15 mouse cellular contexts compared by ENCODE assay signal in the genomic region with DNA sequence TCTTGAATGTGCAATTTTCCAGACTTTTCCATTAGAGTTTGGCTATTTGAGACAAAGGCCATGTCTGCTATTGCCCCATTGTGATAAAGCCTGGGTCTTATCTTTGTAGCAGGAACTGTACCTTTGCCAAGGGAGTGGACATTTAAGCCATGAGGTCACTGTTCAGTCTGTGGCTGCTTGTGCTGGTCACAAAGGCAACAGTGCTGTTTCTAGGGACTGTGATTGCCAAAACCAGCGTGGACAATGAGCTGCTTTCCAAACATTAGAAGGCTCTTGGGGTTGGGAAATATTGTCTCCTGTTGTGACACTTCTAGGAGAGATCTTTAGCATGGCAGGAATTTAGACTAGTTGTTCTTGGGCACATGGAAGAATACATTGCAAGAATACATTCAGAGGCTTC. TPM values are rescaled to one million over a fixed set of nuclear protein-coding genes. Genes with fewer than 3 reads are reported as not detected.
DNase-seq lines count a peak whose midpoint lies in the region; ATAC-seq lines count a peak whose summit lies in the region.
"Had no signal": no experiment of that assay in that cellular context is flagged by ENCODE, and none has a peak within 500 bp of the region (broad histone marks: within the 10 kb centered on the region; RNA-seq: fewer than 3 reads in every experiment).

No protein-coding gene starts in this region.

- DNase-seq in gastrocnemius, postnatal 25 days, result peak; percentile 23
- DNase-seq in gastrocnemius, adult 8-10 months (ENCODE audit: low spot score in 2 of 2), result no peak
- DNase-seq in fat pad, adult 2 months (ENCODE audit: extremely low read depth, low read depth, low spot score), result peak; percentile 2
- DNase-seq in lung, postnatal 25 days (ENCODE audit: low spot score), result peak; percentile 23
- no peak for DNase-seq in cerebellum, postnatal 25 days
- DNase-seq: kidney, postnatal 4 days had no signal

- no peak overlapping the region for H3K4me3 ChIP-seq in heart, embryonic 15.5 days
- H3K4me3 ChIP-seq: forebrain, embryonic 13.5 days; left cerebral cortex, adult 2 months; limb, embryonic 13.5 days; neural tube, embryonic 12.5 days had no signal

- no peaks in the 10 kb centered on the region for H3K9me3 ChIP-seq in heart, embryonic 15.5 days (replicated peaks)
- H3K9me3 ChIP-seq: forebrain, embryonic 13.5 days; G1E; limb, embryonic 13.5 days; neural tube, embryonic 12.5 days had no signal

- H3K4me2 ChIP-seq in heart, embryonic 15.5 days, result no peak overlapping the region
- H3K4me2 ChIP-seq: forebrain, embryonic 13.5 days; limb, embryonic 13.5 days; neural tube, embryonic 12.5 days had no signal

- H3K27me3 ChIP-seq in heart, embryonic 15.5 days, result no peaks in the 10 kb centered on the region
- H3K27me3 ChIP-seq: forebrain, embryonic 13.5 days; neural tube, embryonic 12.5 days had no signal

- 26% methylated on average over 1 of the region's 1 CpGs for WGBS in heart, embryonic 15.5 days

- H3K27ac ChIP-seq in heart, embryonic 15.5 days, result 0 out of 2 replicates have a peak overlapping the region, but pooled peaks have one; percentile 48
- H3K27ac ChIP-seq: forebrain, embryonic 13.5 days; limb, embryonic 13.5 days; macrophage; neural tube, embryonic 12.5 days had no signal

- no peak overlapping the region for H3K9ac ChIP-seq in heart, embryonic 15.5 days
- H3K9ac ChIP-seq: forebrain, embryonic 13.5 days; limb, embryonic 13.5 days; neural tube, embryonic 12.5 days had no signal

- peaks cover 3% of the 10 kb centered on the region for H3K4me1 ChIP-seq in heart, embryonic 15.5 days (replicated peaks)
- H3K4me1 ChIP-seq: forebrain, embryonic 13.5 days; limb, embryonic 13.5 days had no signal

- no peaks in the 10 kb centered on the region for H3K36me3 ChIP-seq in heart, embryonic 15.5 days
- H3K36me3 ChIP-seq: G1E; limb, embryonic 13.5 days; neural tube, embryonic 12.5 days had no signal

- peak; percentile 60; the same call in 1 of the 2 replicates for ATAC-seq in heart, embryonic 15.5 days (replicated peaks; ENCODE audit: insufficient number of reproducible peaks, insufficient read depth, low FRiP score, low read depth)
- no peak for ATAC-seq in cerebellum, adult (ENCODE audit: insufficient number of reproducible peaks, low FRiP score, low TSS enrichment)
- ATAC-seq: forebrain, embryonic 13.5 days; midbrain, embryonic 16.5 days had no signal

RNA-seq across cellular contexts. Expression of gene Apba1, which starts 42.5 kb away (rescaled TPM):
- total RNA-seq in gastrocnemius, postnatal 25 days (2021), result 1 to 10 TPM; 1.3 to 1.5 TPM
- under 1 TPM; 0.63 to 0.99 (median 0.76) TPM for total RNA-seq in gastrocnemius, adult 8-10 months (2022)
- 0.37 and 0.61 TPM in 2 replicates for polyA plus RNA-seq in heart, embryonic 15.5 days (2015; fragmentation: Nextera tagmentation; extraction: Ambion mirVana)
- polyA plus RNA-seq: G1E had no signal

Comparison
In these comparisons a context has a peak if more than half of its experiments do, and no peak if none do; other contexts are left out.
1. DNase-seq: peak in gastrocnemius, postnatal 25 days (single experiment), fat pad, adult 2 months (single experiment) and lung, postnatal 25 days (single experiment); none in gastrocnemius, adult 8-10 months (0 of 2) and cerebellum, postnatal 25 days (0 of 2).